Mouse (Mus musculus) C2C12 (cell line): ENCODE data around the gene Ttc21a. TPM values are rescaled to one million over a fixed set of nuclear protein-coding genes. Genes with fewer than 3 reads are reported as not detected.

Source experiments
- H3K27me3 ChIP-seq: one replicate; pipeline ENCODE4 v1.6.1; 2011; ENCODE audit not compliant: control insufficient read depth, insufficient read depth, insufficient read length
- H3K36me3 ChIP-seq: one replicate; pipeline ENCODE4 v1.6.1; 2011; ENCODE audit not compliant: control insufficient read depth, insufficient read depth
- H3K4me3 ChIP-seq: one replicate; pipeline ENCODE4 v1.5.1; 2011; ENCODE audit warnings: mild to moderate bottlenecking, control low read depth; ENCODE audit not compliant: poor library complexity, insufficient read depth, severe bottlenecking
- H3K79me2 ChIP-seq: one replicate; pipeline ENCODE4 v1.6.1; 2011; ENCODE audit not compliant: control insufficient read depth, insufficient read depth
- H3K79me3 ChIP-seq: one replicate; pipeline ENCODE4 v1.6.1; 2011; ENCODE audit warnings: low read depth, control low read depth
- H3ac ChIP-seq: one replicate; pipeline ENCODE3; 2011; ENCODE audit warnings: low read depth; ENCODE audit not compliant: control insufficient read depth, insufficient read length
- CEBPB ChIP-seq: IDR thresholded peaks from one replicate; pipeline ENCODE4 v1.6.1; 2011; ENCODE audit warnings: low read depth, mild to moderate bottlenecking, control low read depth, moderate library complexity
- CTCF ChIP-seq: IDR thresholded peaks from one replicate; pipeline ENCODE4 v1.5.1; 2011; ENCODE audit not compliant: control insufficient read depth, insufficient read depth, insufficient read length
- FOSL1 ChIP-seq: IDR thresholded peaks from one replicate; pipeline ENCODE4 v1.8.0; 2011; ENCODE audit warnings: mild to moderate bottlenecking, low read length; ENCODE audit not compliant: poor library complexity, insufficient read depth, severe bottlenecking
- MAX ChIP-seq: IDR thresholded peaks from one replicate; pipeline ENCODE4 v1.6.1; 2011; ENCODE audit warnings: mild to moderate bottlenecking, control low read depth
- MYOD1 ChIP-seq: IDR thresholded peaks from one replicate; pipeline ENCODE4 v1.6.1; 2011; ENCODE audit warnings: low read depth; ENCODE audit not compliant: control insufficient read depth, insufficient read length
- MYOG ChIP-seq: IDR thresholded peaks from one replicate; pipeline ENCODE4 v1.6.1; 2011; ENCODE audit not compliant: control insufficient read depth, insufficient read length; ENCODE audit errors: extremely low read depth
- USF1 ChIP-seq: IDR thresholded peaks from one replicate; pipeline ENCODE4 v1.6.1; 2011; ENCODE audit warnings: low read depth, mild to moderate bottlenecking, control low read depth, moderate library complexity
- polyA plus RNA-seq: library from polyadenylated mRNA; unstranded; fragments of >200 nt; fragmentation: generic; extraction: Trizol; gene quantifications from one replicate; pipeline ENCODE4 v1.2.1, GENCODE M21; 2012; ENCODE audit warnings: missing spikeins

Gene Ttc21a
- polyA plus RNA-seq, 1 experiment, result 0.06 TPM

DNA sequence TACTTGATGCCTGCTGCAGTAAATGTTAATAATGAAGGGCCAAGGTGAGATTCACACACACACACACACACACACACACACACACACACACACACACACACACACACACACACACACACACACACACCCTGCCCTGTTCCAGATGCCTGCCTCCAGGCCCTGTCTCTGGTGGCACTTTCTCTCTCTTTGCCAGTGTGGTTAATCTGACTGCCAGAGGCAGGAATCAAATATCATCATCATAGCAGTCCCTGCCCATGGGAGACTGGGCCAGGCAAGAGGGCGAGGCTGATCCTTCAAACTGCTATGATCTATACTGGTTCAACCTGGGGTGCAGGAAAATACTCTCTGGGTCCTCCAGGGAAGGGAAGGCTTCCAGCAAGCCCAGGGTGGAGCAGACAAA lies 17.5 kb upstream of the Ttc21a start:
- Histone ChIP-seq H3K79me2 (no peaks in the 10 kb centered on the region), H3K27me3 (no peaks in the 10 kb centered on the region), H3K36me3 (peaks cover 46% of the 10 kb centered on the region), H3K79me3 (no peaks in the 10 kb centered on the region), H3ac (no peak overlapping the region), H3K4me3 (no peak overlapping the region)
- TF ChIP-seq MYOG (no peak), CEBPB (no peak), USF1 (no peak), CTCF (no peak), MYOD1 (no peak), MAX (no peak), FOSL1 (no peak)

GRCm38 (mm10) chr9:119923462-119923861 lies 13.9 kb upstream of the Ttc21a start:
- Histone ChIP-seq H3K79me3 (no peaks in the 10 kb centered on the region), H3K27me3 (no peaks in the 10 kb centered on the region), H3ac (no peak overlapping the region), H3K36me3 (peaks cover 29% of the 10 kb centered on the region), H3K4me3 (no peak overlapping the region), H3K79me2 (no peaks in the 10 kb centered on the region)
- TF ChIP-seq MYOD1 (no peak), MYOG (no peak)

DNA sequence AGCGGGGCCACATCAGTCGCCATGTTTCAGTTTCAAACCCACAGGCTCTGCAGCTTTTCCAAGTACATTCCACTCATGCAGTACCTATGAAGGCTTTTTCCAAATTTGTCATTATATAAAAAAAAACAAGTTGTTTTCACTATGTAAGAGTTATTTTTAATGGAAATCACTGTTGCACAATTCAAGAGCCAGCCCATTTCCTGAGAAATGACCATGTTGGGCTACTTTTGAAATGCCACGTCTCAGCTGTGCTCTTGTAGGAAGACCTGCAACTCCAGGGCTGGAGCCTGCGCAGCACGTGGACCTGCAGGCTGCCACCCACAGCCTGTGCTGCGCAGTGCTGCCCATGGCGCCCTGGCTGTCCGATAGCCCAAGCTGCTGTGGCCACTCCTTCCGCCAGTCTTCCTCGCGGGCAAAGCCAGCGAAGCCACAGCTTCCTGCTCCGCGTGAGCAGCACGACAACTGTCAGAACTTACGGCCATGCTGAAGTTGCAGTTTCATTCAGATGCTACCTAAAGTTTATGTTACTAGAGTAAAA lies 12.2 kb upstream of the Ttc21a start:
- no peak overlapping the region for H3K4me3 ChIP-seq
- no peaks in the 10 kb centered on the region for H3K27me3 ChIP-seq
- H3K79me2 ChIP-seq, result no peaks in the 10 kb centered on the region
- peaks cover 25% of the 10 kb centered on the region for H3K36me3 ChIP-seq
- TF ChIP-seq CEBPB (no peak), MAX (no peak), MYOD1 (no peak), MYOG (no peak), CTCF (no peak), USF1 (no peak), FOSL1 (no peak)
- H3ac ChIP-seq, result no peak overlapping the region
- H3K79me3 ChIP-seq, result no peaks in the 10 kb centered on the region

DNA sequence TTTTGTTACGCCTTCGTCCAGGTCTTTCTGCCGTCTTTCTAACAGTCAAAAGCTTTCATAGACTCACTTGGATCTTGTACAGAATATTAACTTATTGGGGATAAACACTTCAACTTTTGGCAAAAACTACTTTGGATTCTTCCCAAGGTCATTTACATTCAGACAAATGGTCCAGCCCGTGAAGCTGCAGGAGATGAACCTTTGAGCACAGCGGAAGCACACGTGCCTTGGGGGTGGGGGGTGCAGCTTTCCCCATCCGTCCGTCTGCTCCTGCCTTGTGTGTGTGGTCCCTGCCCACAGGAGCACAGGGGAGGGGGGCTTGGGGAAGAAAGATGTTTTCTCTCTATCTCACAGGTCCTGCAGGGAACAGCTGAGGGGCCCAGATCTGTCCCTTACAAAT lies 11.7 kb upstream of the Ttc21a start:
- no peaks in the 10 kb centered on the region for H3K79me3 ChIP-seq
- no peak overlapping the region for H3K4me3 ChIP-seq
- H3K27me3 ChIP-seq, result no peaks in the 10 kb centered on the region
- TF ChIP-seq CEBPB (no peak), MAX (no peak), MYOG (no peak), CTCF (no peak), FOSL1 (no peak), USF1 (no peak), MYOD1 (no peak)
- no peaks in the 10 kb centered on the region for H3K79me2 ChIP-seq
- H3ac ChIP-seq, result no peak overlapping the region
- H3K36me3 ChIP-seq, result peaks cover 30% of the 10 kb centered on the region

- no peaks in the 10 kb centered on the region for H3K27me3 ChIP-seq
- no peak overlapping the region for H3ac ChIP-seq
- no peak overlapping the region for H3K4me3 ChIP-seq
- peaks cover 31% of the 10 kb centered on the region for H3K36me3 ChIP-seq
- no peaks in the 10 kb centered on the region for H3K79me3 ChIP-seq
- TF ChIP-seq MYOG (no peak), MAX (no peak), FOSL1 (no peak), CEBPB (no peak), USF1 (no peak), CTCF (no peak), MYOD1 (no peak)
- no peaks in the 10 kb centered on the region for H3K79me2 ChIP-seq
Measured at GRCm38 (mm10) chr9:119926497-119926896, 10.9 kb upstream of the Ttc21a start.

- H3ac ChIP-seq, result no peak overlapping the region
- no peak for TF ChIP-seq MYOG
- no peak for TF ChIP-seq MYOD1
- TF ChIP-seq USF1, result no peak
- no peak for TF ChIP-seq MAX
- H3K36me3 ChIP-seq, result peaks cover 6% of the 10 kb centered on the region
Measured at GRCm38 (mm10) chr9:119932358-119932757, 5.0 kb upstream of the Ttc21a start.

More at GRCm38 (mm10) chr9:119932358-119932757, 5.0 kb upstream of the Ttc21a start:
- Histone ChIP-seq H3K4me3 (no peak overlapping the region), H3K79me2 (peaks cover 8% of the 10 kb centered on the region), H3K79me3 (no peaks in the 10 kb centered on the region), H3K27me3 (no peaks in the 10 kb centered on the region)
